Mouse (Mus musculus): ENCODE results near the gene Akap6.

Akap6 gene

DNA sequence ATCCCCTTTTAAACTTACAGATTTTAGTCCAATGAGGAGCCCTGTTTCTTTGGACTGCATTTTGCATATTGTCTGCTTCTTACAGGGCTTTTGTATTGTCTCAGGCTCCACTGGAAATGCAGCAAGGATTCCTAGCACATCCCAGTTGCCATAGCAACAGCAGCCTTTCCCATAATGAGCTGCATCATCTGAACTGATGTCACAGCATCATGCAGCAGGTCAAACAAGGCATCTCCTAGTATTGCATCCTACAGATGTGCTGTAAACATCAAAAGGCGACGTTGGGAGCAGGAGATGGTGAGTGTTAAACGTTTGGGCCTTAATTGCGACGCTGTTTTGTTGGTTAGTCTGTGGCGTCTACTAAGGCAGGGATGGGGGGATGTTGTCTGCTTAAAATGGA, at the start of gene Akap6:
Gene Akap6, plus strand, starts transcription at position 238 of the 400 bp plus-strand sequence.
- peak; percentile 77 to 84 for DNase-seq

DNA sequence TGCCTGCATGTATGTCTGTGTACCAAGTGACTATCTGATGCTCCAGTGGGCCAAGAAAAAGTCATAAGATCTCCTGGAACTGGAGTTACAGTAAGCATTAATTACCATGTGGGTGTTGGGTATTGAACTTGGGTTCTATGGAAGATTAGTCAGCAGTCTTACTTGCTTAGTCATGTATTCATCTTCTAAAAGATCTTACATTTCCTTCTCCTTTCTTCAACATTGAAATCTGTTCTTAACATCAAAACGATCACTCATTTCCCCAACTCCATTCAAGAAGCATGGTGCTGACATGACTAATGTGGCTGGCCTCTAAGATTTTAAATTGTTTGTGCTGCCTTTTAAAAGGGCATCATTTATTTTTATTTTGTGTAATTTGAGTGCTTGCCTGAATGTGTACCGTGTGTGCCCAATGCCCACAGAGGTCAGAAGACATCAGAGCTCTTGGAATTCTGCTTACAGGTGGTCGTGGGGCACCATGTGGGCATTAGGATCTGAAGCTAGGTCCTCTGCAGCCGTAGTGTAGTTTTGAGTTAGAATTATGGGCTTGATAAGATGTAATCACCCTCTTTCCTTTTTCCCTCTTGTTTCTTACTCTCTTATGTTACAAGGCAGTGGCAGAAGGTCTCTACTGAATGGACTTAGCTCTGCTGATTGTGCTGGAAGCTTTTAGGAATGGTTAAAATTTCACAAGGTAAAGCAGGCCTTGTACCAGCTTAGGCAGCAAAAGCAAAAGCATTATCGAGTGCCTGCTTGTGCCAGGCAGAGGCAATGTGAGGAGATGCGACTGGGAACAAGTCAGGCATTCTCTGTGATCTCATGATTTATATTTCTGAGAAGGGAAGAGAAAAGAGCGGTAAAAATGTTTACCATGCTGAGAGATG, 36.0 kb upstream of the Akap6 start:
- no peak for DNase-seq

DNA sequence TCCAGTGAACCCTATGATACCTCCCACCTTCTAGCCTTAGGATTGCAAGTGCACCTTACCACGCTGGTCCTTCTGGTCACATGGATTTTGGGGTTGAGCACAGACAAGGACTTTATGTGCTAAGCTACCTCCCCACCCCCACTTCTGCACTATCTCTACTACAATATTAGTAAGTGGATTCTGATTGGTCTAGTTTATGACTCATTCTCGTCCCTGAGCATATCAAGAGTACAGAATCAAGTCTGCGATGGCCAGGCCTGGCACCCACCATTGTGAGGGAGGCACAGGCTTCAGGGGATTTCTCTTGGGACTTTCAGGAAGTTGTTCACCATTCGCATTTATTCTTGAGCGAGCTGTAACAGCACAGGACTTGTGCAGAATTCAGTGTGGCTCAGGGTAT, 34.2 kb upstream of the Akap6 start:
- DNase-seq = no peak

DNA sequence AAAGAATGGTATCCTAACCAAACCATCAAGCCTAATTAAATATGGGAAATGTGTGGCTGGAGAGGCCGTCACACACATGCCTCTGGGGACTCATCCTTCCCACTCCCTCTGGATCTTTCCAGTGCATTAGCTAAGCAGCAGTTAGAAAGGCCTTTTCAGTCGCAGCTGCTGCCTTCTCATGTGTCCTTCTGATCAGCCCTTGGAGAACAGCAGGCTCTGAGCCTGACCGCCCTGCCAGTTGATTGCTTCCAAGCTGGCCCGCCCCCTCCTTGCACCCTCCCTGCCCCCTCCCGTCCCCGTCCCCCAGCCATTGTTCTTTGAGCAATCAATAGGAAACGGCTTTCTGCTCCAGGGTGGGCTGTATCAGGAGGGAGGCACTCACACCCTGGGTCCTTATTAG, 27.7 kb upstream of the Akap6 start:
- peak in 1 of 2 experiments; percentile 3 for DNase-seq

DNA sequence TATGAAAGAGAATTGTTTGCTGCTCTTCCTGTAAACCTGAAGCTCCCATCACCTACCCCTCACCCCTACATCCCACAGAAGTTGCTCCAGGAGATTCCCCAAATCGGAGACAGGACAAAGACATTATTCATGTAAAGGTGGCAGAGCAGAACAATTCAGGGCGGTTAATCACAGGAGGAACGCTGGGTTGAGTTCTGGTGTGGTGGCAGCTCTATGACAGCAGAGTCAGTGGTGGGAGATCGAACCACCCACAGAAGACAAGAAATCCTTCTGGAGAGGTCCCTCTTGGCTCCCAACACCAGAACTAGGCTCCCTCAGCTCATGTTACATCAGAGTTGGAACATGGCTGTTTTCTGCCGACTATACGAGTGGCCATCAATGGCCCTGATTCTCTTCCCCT, 27.2 kb upstream of the Akap6 start:
- DNase-seq = no peak

DNA sequence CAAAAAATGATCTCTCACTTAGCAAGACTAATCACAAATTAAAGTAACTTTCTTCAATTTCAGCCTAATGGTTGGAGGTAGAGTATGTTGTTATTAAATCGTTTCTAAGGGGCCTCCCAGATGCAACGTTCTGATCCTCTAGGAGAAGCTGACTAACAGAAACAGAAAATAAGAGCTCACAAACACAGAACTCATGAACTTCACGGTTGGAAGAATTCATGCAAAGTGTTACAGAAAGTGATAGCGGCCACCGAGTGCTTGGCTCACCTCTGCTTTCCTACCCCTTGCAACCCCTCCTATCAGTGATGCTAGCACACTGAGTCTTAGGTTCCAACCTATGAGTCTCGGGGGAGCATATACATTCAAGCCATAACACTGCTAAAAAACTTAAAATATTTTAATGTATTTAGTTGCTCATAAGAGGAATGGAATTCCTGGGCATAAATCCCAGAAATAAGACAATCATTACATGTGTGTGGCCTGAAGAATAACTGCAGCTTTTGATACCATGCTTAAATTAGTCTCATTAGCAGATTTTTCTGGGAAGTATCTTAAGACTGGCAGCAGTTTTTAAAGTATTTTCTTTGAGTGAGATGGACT, 25.7 kb upstream of the Akap6 start:
- no peak for DNase-seq

DNA sequence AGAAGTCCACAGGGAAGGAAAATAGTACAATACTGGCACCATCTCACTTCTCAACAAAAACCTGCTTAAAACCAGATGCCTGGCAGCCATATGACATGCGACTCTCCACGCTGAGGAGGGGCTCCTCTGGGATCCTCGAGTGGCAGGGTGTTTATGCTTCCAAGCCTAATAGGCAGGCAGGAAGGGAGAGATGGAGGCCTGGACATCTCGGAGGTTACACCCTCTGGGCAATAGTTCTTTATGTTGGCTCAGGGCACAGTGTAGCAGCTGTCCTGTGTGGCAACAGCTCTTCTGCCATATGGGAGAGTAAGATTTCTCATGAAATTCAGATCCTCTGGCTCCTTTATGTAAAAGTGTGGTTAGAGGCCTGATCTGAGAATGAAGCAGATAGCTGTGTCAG, 24.2 kb upstream of the Akap6 start:
- peak; percentile 15 to 36 for DNase-seq

DNA sequence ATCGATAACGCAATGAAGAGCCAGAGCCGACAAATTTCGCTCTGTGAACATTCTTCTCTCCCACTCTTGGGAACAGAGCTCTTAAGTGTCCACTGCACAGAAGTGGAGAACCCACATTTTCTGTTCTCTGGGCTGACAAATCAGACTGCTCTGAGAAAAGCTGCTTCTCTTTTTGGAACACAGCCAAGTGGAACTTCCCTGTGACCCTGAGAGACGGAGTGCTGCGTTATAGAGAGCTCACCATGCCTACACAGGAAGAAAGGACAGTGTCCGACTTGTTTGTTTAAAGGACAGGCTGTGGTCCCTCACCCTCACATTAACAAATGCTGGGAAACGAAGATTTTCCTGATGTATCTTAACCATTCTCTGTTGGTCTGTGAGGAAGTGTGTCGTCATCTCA, 11.8 kb upstream of the Akap6 start:
- no peak for DNase-seq

DNA sequence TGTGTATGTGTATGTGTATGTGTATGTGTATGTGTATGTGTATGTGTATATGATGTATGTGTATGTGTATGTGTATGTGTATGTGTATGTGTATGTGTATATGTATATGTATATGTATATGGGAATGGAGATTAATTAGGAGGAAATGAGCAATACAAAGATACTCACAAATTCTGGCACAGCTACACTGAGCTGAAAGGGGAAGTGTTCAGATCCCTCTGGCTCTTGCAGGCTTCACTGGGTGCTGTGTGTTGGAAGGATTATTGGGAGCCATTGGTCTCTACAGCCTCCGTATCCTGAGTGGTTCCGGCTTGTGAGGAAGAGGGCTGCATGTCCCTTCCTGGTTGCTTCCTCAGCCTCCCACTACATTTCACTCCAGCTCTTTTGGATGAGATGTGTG, 10.5 kb upstream of the Akap6 start:
- no peak for DNase-seq

DNA sequence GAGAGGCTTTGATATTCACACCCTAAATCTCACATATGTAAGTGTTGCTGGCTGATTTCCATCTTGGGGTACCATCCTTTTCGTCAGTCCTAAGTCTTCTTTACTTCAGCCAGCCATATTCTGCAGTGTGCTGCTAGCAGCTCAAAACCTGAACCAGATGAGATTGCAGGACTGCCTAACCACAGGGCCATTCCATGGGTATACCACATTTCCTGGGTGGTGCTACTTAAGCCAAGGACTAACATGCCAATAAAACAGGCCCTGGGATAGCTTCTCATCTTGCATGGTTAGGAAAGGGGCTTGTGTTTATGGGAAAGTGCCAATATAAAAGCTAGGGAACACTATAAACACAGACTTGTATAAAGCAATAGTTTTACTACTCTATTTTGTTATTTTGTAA, 7.6 kb upstream of the Akap6 start:
- no peak for DNase-seq

DNA sequence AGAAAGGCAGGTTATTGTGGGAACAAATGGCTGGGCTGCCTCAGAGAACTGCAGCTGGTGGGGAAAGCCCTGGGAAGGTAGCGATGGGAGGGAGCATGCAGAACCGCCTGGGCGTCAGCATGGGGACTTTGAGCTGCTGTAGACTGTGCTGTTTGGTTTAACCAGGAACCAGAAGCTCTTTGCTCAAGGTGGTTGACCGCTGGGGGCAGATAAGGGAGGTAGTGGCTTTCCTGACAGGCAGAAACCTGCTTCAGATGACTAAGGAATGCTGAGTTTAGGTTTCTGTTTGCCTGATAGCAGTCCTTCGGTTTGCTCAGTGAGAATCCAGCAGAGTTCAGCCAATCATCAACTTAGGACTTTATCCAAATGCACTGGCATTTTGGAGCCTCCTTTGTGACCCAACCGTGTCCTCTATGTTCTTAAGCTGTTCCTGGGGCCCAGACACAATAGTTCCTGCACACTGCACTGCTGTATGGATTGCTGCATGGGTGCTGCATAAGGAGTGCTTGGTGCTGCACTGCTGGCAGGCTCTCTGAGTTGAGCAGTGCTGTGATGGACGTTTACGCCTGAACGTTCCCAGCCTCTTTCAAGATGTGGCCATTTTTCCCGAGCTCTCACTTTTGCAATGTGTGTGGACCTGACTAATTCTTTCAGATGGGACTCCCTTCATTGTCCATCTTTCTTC, 6.8 kb upstream of the Akap6 start:
- DNase-seq = no peak

DNA sequence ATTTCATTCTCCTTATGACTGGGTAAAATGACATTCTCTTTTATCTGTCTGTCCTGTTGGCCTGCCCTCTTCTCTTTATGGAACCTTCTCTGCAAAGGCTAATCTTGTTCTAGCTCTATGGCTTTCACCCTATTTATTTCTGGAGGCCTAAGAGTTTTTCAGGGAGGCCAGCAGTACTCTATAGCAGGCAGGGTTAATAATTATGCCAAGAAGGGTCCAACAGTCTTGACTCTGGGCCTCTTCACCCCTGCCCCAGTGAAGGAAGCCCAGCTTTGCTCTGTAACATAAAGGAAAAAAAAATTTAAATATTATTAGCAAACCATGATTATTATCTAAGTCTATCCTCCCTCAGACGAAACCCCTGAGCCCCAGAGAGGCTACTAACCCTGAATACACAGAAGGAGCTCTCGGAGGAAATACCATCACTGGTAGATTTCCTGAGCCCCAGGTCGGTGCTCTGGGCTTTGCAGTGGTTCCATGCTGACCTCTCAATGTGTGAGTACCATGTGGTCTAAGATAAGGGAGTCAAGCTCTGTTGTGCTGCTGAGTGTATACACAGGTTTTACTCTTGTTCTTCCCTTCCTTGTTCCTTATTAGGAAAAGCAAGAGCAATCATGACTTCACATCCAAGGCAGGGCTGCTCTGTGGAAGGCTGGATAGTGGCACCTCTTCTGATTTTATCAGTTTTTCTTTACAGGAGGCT, 1.6 kb upstream of the Akap6 start:
- no peak for DNase-seq

DNA sequence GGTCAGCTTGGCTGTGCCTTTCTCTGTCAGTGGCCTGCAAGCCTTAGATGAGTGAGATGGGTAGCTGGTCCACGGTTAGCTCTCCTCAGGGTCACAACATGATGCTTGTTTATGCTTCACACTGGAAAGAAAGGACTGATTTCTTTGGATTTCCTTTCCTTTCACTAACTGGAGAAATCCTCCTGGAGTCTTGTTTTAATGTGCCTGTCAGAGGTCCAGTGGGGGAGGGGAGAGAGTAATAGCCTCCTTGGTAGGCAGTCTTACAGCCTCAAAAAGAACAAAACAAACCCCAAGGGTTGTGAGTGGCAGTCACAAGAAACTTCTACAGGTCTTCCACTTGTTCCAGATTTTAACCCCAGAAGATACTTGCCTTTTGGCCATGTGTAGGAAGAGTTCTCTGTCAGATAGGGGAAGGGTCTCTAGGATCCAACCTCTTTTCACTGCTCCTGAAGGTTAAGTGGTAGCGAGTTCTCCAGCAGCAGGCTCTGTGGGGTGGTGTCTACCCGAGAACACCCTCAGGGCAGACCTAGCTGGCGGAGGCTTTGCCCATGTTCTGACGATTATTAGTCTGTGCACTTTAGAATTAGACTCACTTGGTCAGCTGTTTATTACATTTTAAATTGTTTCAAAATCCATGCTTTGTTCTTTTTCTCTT, 780 bp upstream of the Akap6 start:
- peak in 1 of 2 experiments; percentile 22 for DNase-seq

DNA sequence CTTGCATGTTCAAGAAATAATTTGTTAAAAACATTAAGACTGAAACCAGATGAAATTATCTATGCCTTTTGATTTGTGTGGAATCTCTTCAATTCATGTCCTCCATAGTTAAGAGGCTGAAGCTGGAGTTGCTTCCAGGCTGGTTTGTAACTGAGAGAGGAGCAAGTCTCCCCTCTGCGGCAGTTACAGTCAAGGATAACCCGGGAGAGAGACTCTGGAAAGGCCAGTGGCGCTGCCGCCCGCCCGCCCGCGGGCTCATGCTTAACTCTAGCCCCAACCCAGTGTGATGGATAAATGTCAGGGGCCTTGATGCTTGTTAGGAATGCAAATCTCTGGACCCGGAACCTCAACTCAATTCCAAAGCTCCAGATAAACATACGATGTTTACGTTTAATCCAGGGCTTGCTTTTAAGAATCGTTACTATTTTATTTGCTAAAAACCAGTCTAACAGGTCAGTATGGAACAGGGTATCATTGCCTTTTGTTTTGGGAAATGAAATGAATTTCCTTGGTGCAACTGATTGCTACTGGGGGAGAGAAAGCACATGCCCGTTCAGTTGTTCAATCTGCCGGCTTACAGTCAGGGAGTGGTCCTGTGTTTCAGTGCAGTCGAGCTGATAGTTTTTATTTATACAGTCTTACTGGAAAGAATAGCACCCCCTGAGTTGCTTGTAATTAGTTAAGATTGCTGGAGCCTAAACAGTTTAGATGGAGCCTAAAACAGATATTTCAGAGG, 946 bp downstream of the Akap6 start:
- peak; percentile 54 to 57 for DNase-seq

DNA sequence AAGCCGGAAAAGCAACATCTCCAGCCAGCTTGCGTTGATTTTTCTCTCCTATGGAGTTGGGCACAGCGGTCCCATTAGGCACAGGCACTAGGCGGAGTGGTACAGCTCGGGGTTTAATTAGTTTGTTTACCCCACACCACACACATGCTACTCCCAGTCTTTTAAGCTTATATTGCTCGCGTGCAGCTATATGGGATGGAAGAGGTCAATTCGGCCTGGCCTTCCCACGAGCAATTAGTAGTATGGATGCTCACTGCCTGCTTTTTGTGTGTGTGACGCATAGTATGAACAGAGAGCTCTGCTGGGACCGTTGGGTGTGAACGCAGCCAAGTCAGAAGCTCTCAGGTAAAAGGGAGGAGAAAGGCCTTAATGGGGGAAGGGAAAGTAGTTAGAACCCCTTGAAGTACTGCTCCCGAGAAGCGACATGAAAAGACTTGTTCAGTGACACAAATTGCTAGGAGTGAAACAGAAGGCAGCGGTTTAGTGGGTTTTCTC, 1.6 kb downstream of the Akap6 start:
- peak; percentile 52 to 62 for DNase-seq

DNA sequence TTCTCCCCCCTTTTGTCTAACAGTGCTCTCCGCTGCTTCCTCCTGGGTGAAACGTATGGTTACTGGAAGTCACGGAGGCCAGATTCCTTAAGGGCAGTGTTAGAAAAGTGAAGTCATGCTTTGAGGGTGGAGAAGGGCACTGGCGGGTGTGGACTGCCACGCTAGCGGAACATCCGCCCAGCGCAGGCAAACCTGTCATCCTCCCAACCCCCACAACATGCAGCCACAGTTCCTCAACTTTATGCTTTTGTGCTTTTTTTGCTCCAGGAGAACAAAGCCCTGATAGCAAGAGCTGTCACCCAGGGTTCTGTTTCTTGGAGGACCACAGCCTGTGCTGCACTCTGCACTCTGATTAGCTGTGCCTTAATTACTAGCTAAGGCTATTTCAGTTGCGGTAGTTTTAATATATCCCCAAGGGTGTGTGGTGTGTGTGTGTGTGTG, 2.0 kb downstream of the Akap6 start:
- peak; percentile 29 to 41 for DNase-seq

DNA sequence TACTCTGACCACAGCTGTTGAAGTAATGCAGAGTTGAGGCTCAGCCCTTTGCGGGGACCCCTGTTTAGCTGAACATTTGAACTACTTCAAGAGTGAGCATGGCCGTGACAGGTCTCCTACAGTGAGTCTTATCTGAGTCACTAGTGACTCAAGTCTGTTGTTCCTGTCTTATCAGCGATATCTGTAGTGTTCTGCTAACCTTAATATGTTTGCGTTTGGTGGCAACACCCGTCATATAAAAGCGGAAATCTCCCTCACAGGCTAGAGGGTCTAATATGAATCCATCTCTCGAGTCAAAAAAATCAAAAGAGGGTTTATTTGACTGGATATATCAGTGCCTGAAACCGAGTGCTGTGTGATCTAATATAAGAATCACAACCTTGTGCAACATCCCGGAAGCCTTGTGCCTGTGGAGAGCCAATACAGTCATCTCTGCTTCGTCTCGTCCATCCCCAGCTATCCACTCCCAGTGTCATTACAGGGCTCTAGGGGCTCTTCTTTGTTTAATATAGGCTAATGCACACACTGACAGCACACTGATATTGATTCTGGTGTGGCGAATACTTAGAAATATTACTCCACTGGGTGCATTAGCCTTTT, 3.3 kb downstream of the Akap6 start:
- no peak for DNase-seq

DNA sequence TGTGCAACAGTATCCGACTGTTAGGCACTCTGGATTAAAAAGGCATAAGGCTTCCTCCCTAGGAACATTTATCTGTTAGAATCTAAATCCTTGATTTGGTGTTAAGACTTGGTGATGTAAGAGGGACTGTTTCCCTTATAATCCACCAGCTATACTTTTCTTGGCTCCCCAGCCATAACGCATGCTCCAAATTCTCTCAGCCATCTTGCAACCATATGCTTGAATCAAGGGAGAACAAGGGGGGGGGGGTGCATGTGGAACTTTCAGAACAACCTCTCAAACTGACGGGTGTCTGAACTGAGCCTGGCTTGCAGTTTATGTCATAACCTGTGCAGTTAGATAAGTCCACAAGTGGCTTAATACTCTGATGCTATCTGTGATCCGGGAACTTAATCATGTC, 4.9 kb downstream of the Akap6 start:
- DNase-seq = no peak

DNA sequence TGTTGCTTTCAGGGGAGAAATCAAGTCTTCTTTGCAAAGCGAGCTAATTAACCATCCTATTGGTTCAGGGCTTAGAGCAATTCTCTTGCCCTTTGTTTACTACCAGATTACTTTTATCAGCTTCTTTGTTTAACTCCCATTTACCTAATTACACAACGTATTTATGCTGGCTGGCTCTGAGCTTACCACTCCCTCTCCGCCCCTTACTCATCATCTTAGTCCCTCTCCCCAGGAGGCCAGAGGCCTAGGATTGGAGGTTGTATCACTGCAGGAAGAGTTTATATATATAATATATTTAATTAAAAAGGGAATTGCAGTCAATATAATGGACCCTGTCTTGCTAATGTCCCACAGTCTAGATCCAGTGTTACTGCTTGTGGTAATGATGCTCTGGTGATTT, 5.6 kb downstream of the Akap6 start:
- no peak for DNase-seq

DNA sequence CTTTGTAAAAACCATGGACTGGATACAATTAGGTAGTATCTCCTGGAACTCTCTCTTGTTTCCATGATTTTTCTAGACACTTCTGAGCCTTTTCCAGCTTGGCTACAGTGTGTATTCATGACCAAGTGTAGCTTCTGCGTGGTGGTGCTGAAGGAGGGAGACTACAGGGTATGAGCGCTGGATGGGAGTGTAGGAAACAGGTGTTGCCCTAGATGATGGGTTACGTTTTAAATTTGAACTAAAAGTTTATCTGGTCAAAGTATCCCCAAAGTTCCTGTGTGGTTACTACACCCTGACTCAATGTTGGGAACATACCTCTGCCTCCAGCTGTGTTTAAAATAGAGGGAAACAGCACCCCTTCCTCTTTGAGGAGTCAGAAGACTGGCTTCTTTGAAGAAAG, 12.2 kb downstream of the Akap6 start:
- DNase-seq = no peak

Data from cerebellum, adult 18-20 months (tissue).